Mouse (Mus musculus) liver, embryonic 14.5 days (tissue): ENCODE data around the gene Relch. TPM values are rescaled to one million over a fixed set of nuclear protein-coding genes. Genes with fewer than 3 reads are reported as not detected.
"Not testable (repeated sequence)": the region's sequence is repeated elsewhere in the genome, so short reads cannot be mapped to it uniquely, and the experiment has no call there.

Source experiments
- ATAC-seq: fragments of 200-750 bp; cut with Nextera tagmentation; 2 replicates; pipeline ENCODE4 v1.8.0; 2017; ENCODE audit warnings: moderate number of reproducible peaks, mild to moderate bottlenecking, moderate library complexity; ENCODE audit not compliant: insufficient read depth
- DNase-seq, 3 experiments: peaks; one replicate each; pipeline ENCODE4 v3.0.0-alpha.2; 2012 to 2013; ENCODE audit warnings: low read depth in 3 of 3, low spot score in 3 of 3
- H3K27ac ChIP-seq: fragments of 300-500 bp; sonication (generic); 2 replicates; pipeline ENCODE4 v1.5.1; 2014; ENCODE audit warnings: moderate library complexity, mild to moderate bottlenecking, control low read depth, inconsistent platforms
- H3K27me3 ChIP-seq: fragments of 300-500 bp; sonication (generic); 2 replicates; pipeline ENCODE4 v1.6.1; 2014; ENCODE audit warnings: mild to moderate bottlenecking, low read length, moderate library complexity; ENCODE audit not compliant: control insufficient read depth, insufficient read depth
- H3K36me3 ChIP-seq: fragments of 300-500 bp; sonication (generic); replicated peaks from 2 replicates; pipeline ENCODE4 v1.6.1; 2014; ENCODE audit warnings: low read depth; ENCODE audit not compliant: control insufficient read depth, insufficient read depth
- H3K4me1 ChIP-seq, 2 experiments: fragments of 200-500 bp in 1 of 2; fragments of 300-500 bp in 1 of 2; sonication (generic) in 1 of 2; replicated peaks; 2 replicates each; pipeline ENCODE4 v1.6.1; 2012 to 2014; ENCODE audit warnings: antibody characterized with exemption in 1 of 2, inconsistent platforms in 1 of 2, low read length in 1 of 2; ENCODE audit not compliant: control insufficient read depth in 2 of 2, insufficient read depth in 2 of 2
- H3K4me2 ChIP-seq: fragments of 300-500 bp; sonication (generic); 2 replicates; pipeline ENCODE4 v1.6.1; 2014; ENCODE audit warnings: low read depth, mild to moderate bottlenecking, control low read depth, moderate library complexity
- H3K4me3 ChIP-seq, 2 experiments: fragments of 200-500 bp in 1 of 2; fragments of 300-500 bp in 1 of 2; sonication (generic) in 1 of 2; 2 replicates each; pipeline ENCODE4 v1.5.1; 2012 to 2014; ENCODE audit warnings: low read depth in 2 of 2, low read length in 2 of 2, mild to moderate bottlenecking in 2 of 2, control low read depth in 1 of 2, inconsistent platforms in 1 of 2, moderate library complexity in 1 of 2; ENCODE audit not compliant: insufficient read depth in 1 of 2
- H3K9ac ChIP-seq: fragments of 300-500 bp; sonication (generic); replicated peaks from 2 replicates; pipeline ENCODE4 v1.6.1; 2014; ENCODE audit warnings: mild to moderate bottlenecking, control low read depth, moderate library complexity
- H3K9me3 ChIP-seq: fragments of 300-500 bp; sonication (generic); 2 replicates; pipeline ENCODE4 v1.6.1; 2016; ENCODE audit warnings: low read length, mixed read lengths; ENCODE audit not compliant: control insufficient read depth
- CTCF ChIP-seq: IDR thresholded peaks from 2 replicates; pipeline ENCODE4 v1.5.1; 2016; ENCODE audit warnings: antibody characterized with exemption, low read depth, control low read depth
- EP300 ChIP-seq: IDR thresholded peaks from 2 replicates; pipeline ENCODE4 v1.6.1; 2016; ENCODE audit warnings: antibody characterized with exemption, low read depth
- whole genome bisulfite sequencing: fragments of 180-500 bp; shearing (Covaris S2); extraction: QIAGEN DNeasy Blood & Tissue Kit; methylation state at CpG from one replicate; pipeline ENCODE4 v1.1.7; 2014; ENCODE audit not compliant: insufficient replicate concordance; 5-methylcytosine and 5-hydroxymethylcytosine counted together
- polyA plus RNA-seq, 2 experiments: library from polyadenylated mRNA; depleted of rRNA in 1 of 2; stranded (reverse) in 1 of 2; unstranded in 1 of 2; fragments of >200 nt; fragmentation: Nextera tagmentation in 1 of 2; extraction: Ambion mirVana in 1 of 2; gene quantifications; 2 replicates each; pipeline versions ENCODE4 v1.2.1 to v1.2.3; 2012 to 2014

Gene Relch
- polyA plus RNA-seq, 2 experiments = 7.2 to 9.0 TPM

DNA sequence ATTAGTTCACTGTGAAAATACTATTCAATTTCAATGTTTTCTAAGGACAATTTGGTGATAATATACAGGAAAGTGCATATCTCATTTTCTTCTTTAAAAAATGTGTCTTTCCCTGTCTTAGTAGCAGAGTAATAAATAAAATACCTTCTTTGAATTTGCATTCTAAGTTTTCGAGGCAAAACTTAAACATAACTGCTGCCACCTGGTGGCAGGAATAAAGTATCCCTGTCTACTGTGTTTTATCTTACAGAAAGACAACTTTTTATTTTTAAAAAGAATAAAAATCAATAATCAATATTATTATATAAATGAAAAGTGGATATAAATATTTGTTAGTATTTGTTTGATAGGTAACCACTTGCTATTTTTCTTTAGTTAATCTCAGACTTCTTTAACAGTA lies 47.6 kb downstream of the Relch start:
- TF ChIP-seq CTCF = peak; percentile 40; the same call in 1 of the 2 replicates
- TF ChIP-seq EP300 = no peak
- H3K36me3 ChIP-seq = no peaks in the 10 kb centered on the region; the same call in 1 of the 2 replicates
- no peaks in the 10 kb centered on the region for H3K9me3 ChIP-seq
- H3K27ac ChIP-seq = no peak overlapping the region
- H3K4me1 ChIP-seq = no peaks in the 10 kb centered on the region
- H3K4me2 ChIP-seq = no peak overlapping the region
- no peaks in the 10 kb centered on the region for H3K27me3 ChIP-seq
- DNase-seq = peak in 2 of 3 experiments; percentile 9 to 13
- H3K9ac ChIP-seq = no peak overlapping the region
- no peak overlapping the region for H3K4me3 ChIP-seq
- 37% methylated on average over 1 of the region's 1 CpGs for WGBS
- no peak for ATAC-seq

DNA sequence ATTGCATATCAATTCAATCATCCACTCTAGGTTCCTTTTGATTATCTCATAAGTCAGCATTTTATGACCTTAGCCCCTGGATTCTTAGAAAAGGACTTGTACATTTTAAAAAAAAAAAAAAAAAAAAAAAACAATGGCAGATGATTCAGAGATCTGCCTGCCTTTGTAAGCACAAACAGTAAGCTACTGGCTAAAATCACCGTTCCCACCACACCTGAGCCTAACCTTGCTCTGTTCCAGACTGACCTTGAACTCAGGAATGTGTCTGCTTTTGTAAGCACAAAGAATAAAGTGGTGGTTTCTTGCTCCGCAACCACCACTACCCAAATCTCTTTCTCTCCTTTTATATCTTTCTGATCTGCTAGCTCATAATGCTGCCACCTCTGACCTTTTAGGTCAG lies 49.2 kb downstream of the Relch start:
- DNase-seq (no peak), ATAC-seq (no peak)
- Histone ChIP-seq H3K4me3 (no peak overlapping the region), H3K27ac (no peak overlapping the region), H3K9me3 (no peaks in the 10 kb centered on the region), H3K4me2 (no peak overlapping the region), H3K4me1 (no peaks in the 10 kb centered on the region), H3K27me3 (no peaks in the 10 kb centered on the region), H3K9ac (no peak overlapping the region), H3K36me3 (no peaks in the 10 kb centered on the region; the same call in 1 of the 2 replicates)
- no peak for TF ChIP-seq EP300
- no peak for TF ChIP-seq CTCF
- 83% methylated on average over 2 of the region's 2 CpGs for WGBS

DNA sequence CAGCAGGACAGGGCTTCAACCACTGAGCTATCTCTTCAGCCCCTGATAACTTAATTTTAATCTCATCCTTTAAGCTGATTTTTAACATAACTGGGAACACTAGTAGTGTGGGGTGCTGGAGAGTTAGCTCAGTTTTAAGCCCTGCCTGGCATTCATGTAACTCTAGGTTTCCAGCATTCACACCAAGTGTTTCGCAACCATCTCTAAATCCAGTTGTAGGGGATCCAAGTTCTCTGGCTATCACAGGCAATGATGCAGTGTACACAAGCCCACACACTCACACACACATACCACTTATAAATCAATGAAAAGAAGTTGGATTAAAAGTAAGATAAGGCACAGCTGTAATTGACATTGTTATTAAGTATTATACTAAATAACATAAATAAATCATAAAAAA lies 54.7 kb downstream of the Relch start:
- Histone ChIP-seq H3K9me3 (no peaks in the 10 kb centered on the region), H3K4me1 (no peaks in the 10 kb centered on the region), H3K36me3 (no peaks in the 10 kb centered on the region; the same call in 1 of the 2 replicates), H3K27me3 (no peaks in the 10 kb centered on the region), H3K27ac (no peak overlapping the region), H3K4me3 (no peak overlapping the region), H3K4me2 (no peak overlapping the region), H3K9ac (no peak overlapping the region)
- WGBS = 93% methylated on average over 1 of the region's 1 CpGs
- ATAC-seq (no peak), DNase-seq (no peak)
- TF ChIP-seq EP300 (no peak), CTCF (no peak)

DNA sequence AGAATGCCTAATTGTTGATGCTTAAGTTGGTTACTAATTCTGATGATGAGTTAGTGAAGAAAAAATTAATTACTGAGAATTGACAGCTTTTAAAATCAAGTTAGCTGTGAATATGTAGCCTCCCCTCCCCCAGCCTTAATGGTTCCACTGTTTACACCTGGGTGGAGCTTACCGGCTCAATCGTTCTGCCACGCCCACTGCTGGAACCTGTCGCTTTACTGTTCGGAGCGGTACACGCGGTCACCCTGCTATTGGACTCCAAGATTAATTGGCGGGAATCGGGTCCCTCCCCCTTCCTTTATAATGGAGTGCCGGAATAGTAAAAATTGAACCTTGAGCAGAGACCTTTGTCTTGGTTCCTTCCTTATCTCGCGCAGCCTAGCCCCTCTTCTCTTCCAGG lies 65.6 kb downstream of the Relch start:
- not testable (repeated sequence) for H3K9ac ChIP-seq, H3K27me3 ChIP-seq, H3K9me3 ChIP-seq, DNase-seq, H3K27ac ChIP-seq, H3K4me3 ChIP-seq, ATAC-seq, H3K4me2 ChIP-seq, H3K36me3 ChIP-seq, H3K4me1 ChIP-seq
- WGBS = 86% methylated on average over 13 of the region's 13 CpGs

DNA sequence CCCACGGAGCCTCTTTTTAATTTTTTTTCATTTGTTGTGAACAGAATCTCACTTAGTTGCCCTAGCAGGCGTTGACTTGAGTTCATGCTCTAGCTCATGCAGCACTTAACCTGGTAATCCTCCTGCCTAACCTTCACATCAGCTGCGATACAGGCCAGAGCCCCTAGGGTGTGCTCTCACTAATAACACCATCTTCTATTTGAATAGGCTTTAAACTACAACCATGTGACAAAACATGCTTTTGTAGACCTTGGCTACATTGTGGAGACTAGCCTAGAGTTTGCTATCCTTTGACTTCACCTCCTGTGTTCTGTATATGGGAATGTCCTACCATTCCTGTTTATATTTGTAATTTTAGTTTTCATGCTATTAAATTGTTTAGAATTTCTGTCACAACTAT lies 71.7 kb downstream of the Relch start:
- no peak for ATAC-seq
- Histone ChIP-seq H3K9ac (no peak overlapping the region), H3K4me1 (no peaks in the 10 kb centered on the region), H3K4me3 (no peak overlapping the region), H3K27ac (no peak overlapping the region), H3K4me2 (no peak overlapping the region), H3K9me3 (no peaks in the 10 kb centered on the region), H3K27me3 (no peaks in the 10 kb centered on the region), H3K36me3 (peaks cover 3% of the 10 kb centered on the region; the same call in 1 of the 2 replicates)
- WGBS = 73% methylated on average over 3 of the region's 3 CpGs
- TF ChIP-seq CTCF (peak; percentile 35; the same call in 1 of the 2 replicates), EP300 (no peak)
- no peak for DNase-seq
